Comparison of ENCODE assay signal across 13 mouse cellular contexts in the genomic region with DNA sequence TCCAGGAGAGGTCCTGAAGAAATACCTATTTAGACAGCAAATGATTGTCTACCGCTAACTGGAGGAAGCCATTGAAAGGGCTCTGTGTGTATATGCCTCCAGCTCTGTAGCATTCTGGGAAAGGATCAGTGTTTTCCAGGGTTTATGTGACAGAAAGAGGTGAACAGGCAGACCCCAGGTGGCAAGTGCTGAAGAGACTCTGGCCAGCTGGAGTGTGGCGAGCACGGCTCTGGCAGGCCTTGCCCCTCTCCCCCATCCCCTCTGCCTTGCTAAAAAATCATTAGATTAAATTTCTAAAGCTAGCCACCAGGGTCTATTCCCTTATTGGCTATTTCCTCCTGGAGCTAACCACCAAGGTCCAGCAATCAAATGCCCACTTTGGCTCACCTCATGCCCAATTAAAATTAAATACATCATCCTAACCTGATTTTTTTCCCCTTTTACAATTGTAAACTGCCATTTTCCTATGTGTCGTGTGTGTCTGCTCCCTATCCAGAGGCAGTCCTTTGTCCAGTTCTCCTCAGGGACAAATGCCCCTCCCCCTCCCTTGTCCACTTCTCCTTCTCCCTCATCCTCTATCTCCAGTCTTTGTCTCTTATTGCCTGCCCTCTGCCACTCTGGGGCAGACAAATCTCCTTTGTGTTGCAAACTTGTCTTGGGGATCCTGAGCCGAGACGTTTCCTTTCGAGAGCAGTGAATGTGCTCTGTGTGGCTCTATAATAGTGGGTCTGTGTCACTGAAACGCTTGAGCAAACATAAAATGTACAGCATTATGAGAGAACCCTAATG.
A peak's percentile ranks its signal among the peaks of the same experiment; 100 is the strongest.
DNase-seq lines count a peak whose midpoint lies in the region; ATAC-seq and TF ChIP-seq lines count a peak whose summit lies in the region.
"Had no signal": no experiment of that assay in that cellular context is flagged by ENCODE, and none has a peak within 500 bp of the region (broad histone marks: within the 10 kb centered on the region; RNA-seq: fewer than 3 reads in every experiment).

No protein-coding gene starts in this region.

- WGBS in forebrain, embryonic 14.5 days: 13% methylated on average over 8 of the region's 8 CpGs
- 27% methylated on average over 8 of the region's 8 CpGs for WGBS in hindbrain, postnatal 0 days
- WGBS in neural tube, embryonic 11.5 days: 38% methylated on average over 8 of the region's 8 CpGs

- TF ChIP-seq CTCF in hindbrain, postnatal 0 days (IDR thresholded peaks at IDR 0.05; ENCODE audit: low read depth): no peak
- TF ChIP-seq CTCF in gastrocnemius, adult 2 months (IDR thresholded peaks at IDR 0.05): no peak

- 0 out of 2 replicates have a peak, but pooled peaks cover 4% of the 10 kb centered on the region for H3K36me3 ChIP-seq in forebrain, embryonic 14.5 days (ENCODE audit: control insufficient read depth, insufficient read depth, low read length)
- H3K36me3 ChIP-seq in hindbrain, postnatal 0 days (ENCODE audit: insufficient read depth, low read length): no peaks in the 10 kb centered on the region
- H3K36me3 ChIP-seq in neural tube, embryonic 11.5 days (ENCODE audit: control insufficient read depth, insufficient read depth, low read length): no peaks in the 10 kb centered on the region
- H3K36me3 ChIP-seq: heart, embryonic 12.5 days; limb, embryonic 15.5 days had no signal

- H3K4me1 ChIP-seq in forebrain, embryonic 14.5 days (ENCODE audit: control insufficient read depth, insufficient read depth, low read length): peaks cover 30% of the 10 kb centered on the region
- peaks cover 7% of the 10 kb centered on the region; the same call in 1 of the 2 replicates for H3K4me1 ChIP-seq in hindbrain, postnatal 0 days (ENCODE audit: insufficient read depth, low read length)
- H3K4me1 ChIP-seq in neural tube, embryonic 11.5 days (ENCODE audit: control insufficient read depth, insufficient read depth, low read length): no peaks in the 10 kb centered on the region
- H3K4me1 ChIP-seq: heart, embryonic 12.5 days; limb, embryonic 15.5 days had no signal

- intact Hi-C loops in gastrocnemius, adult 2 months (cut with DNase I): no loop called here
- intact Hi-C loops in gastrocnemius, postnatal 36 days (cut with DNase I): no loop called here

- H3K4me3 ChIP-seq in forebrain, embryonic 14.5 days (ENCODE audit: low read depth, low read length): no peak overlapping the region
- H3K4me3 ChIP-seq in hindbrain, postnatal 0 days (ENCODE audit: low read length): no peak overlapping the region
- no peak overlapping the region for H3K4me3 ChIP-seq in neural tube, embryonic 11.5 days (ENCODE audit: low read depth, low read length)
- no peak overlapping the region for H3K4me3 ChIP-seq in gastrocnemius, adult 2 months
- H3K4me3 ChIP-seq: heart, embryonic 12.5 days; limb, embryonic 15.5 days had no signal

- no peaks in the 10 kb centered on the region for H3K9me3 ChIP-seq in forebrain, embryonic 14.5 days (replicated peaks; ENCODE audit: control insufficient read depth, low read length)
- H3K9me3 ChIP-seq in hindbrain, postnatal 0 days (ENCODE audit: low read length): no peaks in the 10 kb centered on the region
- H3K9me3 ChIP-seq in neural tube, embryonic 11.5 days (ENCODE audit: control insufficient read depth, low read length): no peaks in the 10 kb centered on the region
- H3K9me3 ChIP-seq: heart, embryonic 12.5 days; limb, embryonic 15.5 days had no signal

- DNase-seq in embryo, embryonic 9.5 days (ENCODE audit: extremely low spot score): peak; percentile 6
- peak; percentile 45 for DNase-seq in forebrain, embryonic 14.5 days (ENCODE audit: low spot score)
- DNase-seq in hindbrain, postnatal 0 days (ENCODE audit: low spot score): no peak
- DNase-seq in neural tube, embryonic 11.5 days (ENCODE audit: low spot score): peak; percentile 42
- no peak for DNase-seq in gastrocnemius, adult 2 months
- no peak for DNase-seq in gastrocnemius, postnatal 36 days
- DNase-seq in kidney, postnatal 14 days: no peak
- DNase-seq: lung, embryonic 14.5 days; spleen, adult 18-20 months had no signal

- ATAC-seq in forebrain, embryonic 14.5 days: peak; percentile 58
- peak; percentile 53; the same call in 1 of the 2 replicates for ATAC-seq in hindbrain, postnatal 0 days
- ATAC-seq in neural tube, embryonic 11.5 days (ENCODE audit: insufficient read depth, low FRiP score, low TSS enrichment): peak; percentile 69
- no peak for ATAC-seq in megakaryocyte-erythroid progenitor cell, adult 5-6 weeks (replicated peaks; ENCODE audit: low FRiP score, low TSS enrichment, poor library complexity, severe bottlenecking)

- no peak overlapping the region for H3K4me2 ChIP-seq in forebrain, embryonic 14.5 days (ENCODE audit: low read length)
- no peak overlapping the region for H3K4me2 ChIP-seq in hindbrain, postnatal 0 days (ENCODE audit: low read depth, low read length)
- H3K4me2 ChIP-seq in neural tube, embryonic 11.5 days (ENCODE audit: low read depth): no peak overlapping the region
- H3K4me2 ChIP-seq: heart, embryonic 12.5 days; limb, embryonic 15.5 days; lung, embryonic 14.5 days had no signal

- H3K9ac ChIP-seq in forebrain, embryonic 14.5 days (ENCODE audit: low read length): peak overlapping the region; percentile 29; the same call in 1 of the 2 replicates
- no peak overlapping the region for H3K9ac ChIP-seq in hindbrain, postnatal 0 days (replicated peaks; ENCODE audit: low read length)
- peak overlapping the region; percentile 23; the same call in 1 of the 2 replicates for H3K9ac ChIP-seq in neural tube, embryonic 11.5 days (ENCODE audit: low read length)
- H3K9ac ChIP-seq: heart, embryonic 12.5 days; limb, embryonic 15.5 days; lung, embryonic 14.5 days had no signal

- no peaks in the 10 kb centered on the region for H3K27me3 ChIP-seq in forebrain, embryonic 14.5 days (replicated peaks; ENCODE audit: control insufficient read depth, insufficient read depth, low read length)
- no peaks in the 10 kb centered on the region for H3K27me3 ChIP-seq in hindbrain, postnatal 0 days (ENCODE audit: insufficient read depth, low read length)
- H3K27me3 ChIP-seq in neural tube, embryonic 11.5 days (ENCODE audit: control insufficient read depth, insufficient read depth, low read length): no peaks in the 10 kb centered on the region
- H3K27me3 ChIP-seq: heart, embryonic 12.5 days; limb, embryonic 15.5 days had no signal

- peak overlapping the region; percentile 78 for H3K27ac ChIP-seq in forebrain, embryonic 14.5 days (ENCODE audit: low read depth, low read length)
- peak overlapping the region; percentile 27; the same call in 1 of the 2 replicates for H3K27ac ChIP-seq in hindbrain, postnatal 0 days
- peak overlapping the region; percentile 79 for H3K27ac ChIP-seq in neural tube, embryonic 11.5 days (ENCODE audit: low read depth, low read length)
- H3K27ac ChIP-seq in gastrocnemius, adult 2 months: no peak overlapping the region
- H3K27ac ChIP-seq: kidney, postnatal 0 days; limb, embryonic 15.5 days had no signal

Comparison
In these comparisons a context has a peak if more than half of its experiments do, and no peak if none do; other contexts are left out.
1. DNase-seq: peak in embryo, embryonic 9.5 days (single experiment), forebrain, embryonic 14.5 days (single experiment) and neural tube, embryonic 11.5 days (single experiment); none in hindbrain, postnatal 0 days (single experiment), gastrocnemius, adult 2 months (single experiment), gastrocnemius, postnatal 36 days (0 of 2) and kidney, postnatal 14 days (single experiment).